Mouse (Mus musculus) E14TG2a.4 (cell line): Measurements from ENCODE around the gene Epha10.
"Not testable (repeated sequence)": the region's sequence is repeated elsewhere in the genome, so short reads cannot be mapped to it uniquely, and the experiment has no call there.

ENCODE experiments used
- H3K27me3 ChIP-seq: 2 replicates; pipeline ENCODE4 v1.6.1; 2014; ENCODE audit warnings: low read length, control low read depth; ENCODE audit not compliant: insufficient read depth
- H3K36me3 ChIP-seq: 2 replicates; pipeline ENCODE4 v1.6.1; 2014; ENCODE audit warnings: low read length, control low read depth; ENCODE audit not compliant: insufficient read depth
- H3K4me1 ChIP-seq: replicated peaks from 2 replicates; pipeline ENCODE4 v1.6.1; 2014; ENCODE audit warnings: low read depth, low read length, control low read depth
- H3K4me3 ChIP-seq: replicated peaks from 2 replicates; pipeline ENCODE4 v1.5.1; 2014; ENCODE audit warnings: mild to moderate bottlenecking, low read length
- H3K9me3 ChIP-seq: 2 replicates; pipeline ENCODE4 v1.6.1; 2014; ENCODE audit warnings: low read length, control low read depth
- CTCF ChIP-seq: conservative IDR thresholded peaks from 2 replicates; pipeline ENCODE4 v1.5.1; 2014; ENCODE audit warnings: low read length
- NANOG ChIP-seq: IDR thresholded peaks from 2 replicates; pipeline ENCODE4 v1.6.1; 2014; ENCODE audit warnings: borderline replicate concordance, low read length, mixed read lengths
- POU5F1 ChIP-seq: IDR thresholded peaks from 2 replicates; pipeline ENCODE4 v1.6.1; 2014; ENCODE audit warnings: low read length, borderline replicate concordance

Epha10 gene

GRCm38 (mm10) chr4:124905971-124906822 lies 25.5 kb downstream of the Epha10 start:
- Histone ChIP-seq H3K36me3 (no peaks in the 10 kb centered on the region), H3K9me3 (peaks cover 3% of the 10 kb centered on the region; the same call in 1 of the 2 replicates), H3K27me3 (peaks cover 27% of the 10 kb centered on the region), H3K4me3 (peak overlapping the region; percentile 74), H3K4me1 (peaks cover 46% of the 10 kb centered on the region)
- TF ChIP-seq NANOG (no peak), CTCF (no peak), POU5F1 (no peak)

- Histone ChIP-seq H3K27me3 (no peaks in the 10 kb centered on the region), H3K4me3 (no peak overlapping the region), H3K4me1 (0 out of 2 replicates have a peak, but pooled peaks cover 9% of the 10 kb centered on the region), H3K9me3 (no peaks in the 10 kb centered on the region), H3K36me3 (peaks cover 84% of the 10 kb centered on the region)
- no peak for TF ChIP-seq CTCF
- TF ChIP-seq POU5F1, result no peak
- no peak for TF ChIP-seq NANOG
Measured at GRCm38 (mm10) chr4:124928102-124928501, 47.4 kb downstream of the Epha10 start.

- TF ChIP-seq POU5F1 (no peak), CTCF (no peak), NANOG (no peak)
- Histone ChIP-seq H3K36me3 (peaks cover 48% of the 10 kb centered on the region), H3K4me3 (peak within 1 kb of the TSS; percentile 100), H3K9me3 (no peaks in the 10 kb centered on the region), H3K4me1 (peaks cover 28% of the 10 kb centered on the region), H3K27me3 (no peaks in the 10 kb centered on the region)
Measured at GRCm38 (mm10) chr4:124936613-124937471, 56.1 kb downstream of the Epha10 start, which contains the start of gene 9930104L06Rik. 9930104L06Rik (plus strand) TSS chr4:124937048.

- H3K9me3 ChIP-seq, H3K27me3 ChIP-seq, H3K4me3 ChIP-seq: not testable (repeated sequence)
- Histone ChIP-seq H3K4me1 (peaks cover 37% of the 10 kb centered on the region), H3K36me3 (peaks cover 71% of the 10 kb centered on the region)
Measured at GRCm38 (mm10) chr4:124939211-124939610, 58.5 kb downstream of the Epha10 start, which contains the start of gene Cdca8. Cdca8 (minus strand) TSS chr4:124939311.

GRCm38 (mm10) chr4:124943022-124943421 lies 62.3 kb downstream of the Epha10 start:
- peaks cover 74% of the 10 kb centered on the region for H3K36me3 ChIP-seq
- H3K27me3 ChIP-seq, result no peaks in the 10 kb centered on the region
- H3K9me3 ChIP-seq, result no peaks in the 10 kb centered on the region
- H3K4me3 ChIP-seq, result no peak overlapping the region
- peaks cover 21% of the 10 kb centered on the region for H3K4me1 ChIP-seq
- TF ChIP-seq POU5F1 (no peak), NANOG (no peak), CTCF (peak; percentile 95)

GRCm38 (mm10) chr4:124943781-124944180 lies 63.1 kb downstream of the Epha10 start:
- no peaks in the 10 kb centered on the region for H3K27me3 ChIP-seq
- peaks cover 67% of the 10 kb centered on the region for H3K36me3 ChIP-seq
- no peak overlapping the region for H3K4me3 ChIP-seq
- H3K9me3 ChIP-seq, result no peaks in the 10 kb centered on the region
- TF ChIP-seq POU5F1, result no peak
- TF ChIP-seq CTCF, result 0 out of 2 replicates have a peak, but pooled peaks have one; percentile 7
- H3K4me1 ChIP-seq, result peaks cover 13% of the 10 kb centered on the region

- no peaks in the 10 kb centered on the region for H3K9me3 ChIP-seq
- H3K4me1 ChIP-seq, result peaks cover 13% of the 10 kb centered on the region
- peaks cover 56% of the 10 kb centered on the region for H3K36me3 ChIP-seq
- no peaks in the 10 kb centered on the region for H3K27me3 ChIP-seq
- no peak for TF ChIP-seq POU5F1
- no peak overlapping the region for H3K4me3 ChIP-seq
Measured at GRCm38 (mm10) chr4:124944961-124945360, 64.3 kb downstream of the Epha10 start.

GRCm38 (mm10) chr4:124949488-124949887 lies 68.8 kb downstream of the Epha10 start:
- Histone ChIP-seq H3K4me1 (peaks cover 4% of the 10 kb centered on the region), H3K36me3 (peaks cover 14% of the 10 kb centered on the region), H3K27me3 (peaks cover 19% of the 10 kb centered on the region), H3K4me3 (no peak overlapping the region), H3K9me3 (no peaks in the 10 kb centered on the region)
- no peak for TF ChIP-seq POU5F1
- TF ChIP-seq CTCF, result no peak
- no peak for TF ChIP-seq NANOG
